Mouse (Mus musculus): ENCODE results near the gene Il1rn. TPM values are rescaled to one million over a fixed set of nuclear protein-coding genes. Genes with fewer than 3 reads are reported as not detected.
A peak's percentile ranks its signal among the peaks of the same experiment; 100 is the strongest.

Il1rn gene
- polyA plus RNA-seq, 1 experiment from 2014 or later, result 19.0 TPM

DNA sequence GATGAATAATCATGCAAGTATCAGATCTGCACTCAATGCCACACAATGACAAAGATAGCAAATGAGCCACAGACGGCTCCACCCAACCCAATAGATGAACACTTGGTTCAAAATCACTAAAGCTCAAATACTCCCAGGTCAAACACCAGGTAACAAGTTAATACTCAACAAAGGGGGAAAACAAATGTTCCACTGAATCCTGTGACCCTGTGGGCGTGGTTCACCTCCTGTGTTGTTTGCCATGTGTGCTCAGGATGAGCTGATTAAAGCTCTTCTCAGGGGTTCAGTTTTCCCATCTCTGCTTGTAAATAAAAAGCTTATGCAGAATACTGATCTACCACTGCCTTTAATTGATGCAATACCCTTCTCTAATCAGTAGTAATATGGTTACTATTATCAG is 14.5 kb downstream of the Il1rn start:
- H3K4me1 ChIP-seq (ENCODE audit: insufficient read depth), result peaks cover 23% of the 10 kb centered on the region
- H3K4me3 ChIP-seq (ENCODE audit: low read depth, low read length), result no peak overlapping the region
- no peak overlapping the region for H3K4me2 ChIP-seq (ENCODE audit: low read depth, low read length)
- ATAC-seq (peak; percentile 82), DNase-seq (peak; percentile 60)
- no peaks in the 10 kb centered on the region for H3K27me3 ChIP-seq (ENCODE audit: insufficient read depth, low read length)
- TF ChIP-seq CTCF (IDR thresholded peaks at IDR 0.05; ENCODE audit: low read depth) (no peak), EP300 (IDR thresholded peaks at IDR 0.05; ENCODE audit: low read depth) (peak; percentile 34; the same call in 1 of the 2 replicates)
- H3K27ac ChIP-seq (ENCODE audit: low read depth), result peak overlapping the region; percentile 70
- H3K9me3 ChIP-seq (ENCODE audit: low read length), result no peaks in the 10 kb centered on the region
- H3K36me3 ChIP-seq (replicated peaks; ENCODE audit: insufficient read depth, low read length), result 0 out of 2 replicates have a peak, but pooled peaks cover 11% of the 10 kb centered on the region
- 46% methylated on average over 2 of the region's 2 CpGs for WGBS (ENCODE audit: insufficient replicate concordance)
- H3K9ac ChIP-seq (replicated peaks), result no peak overlapping the region

DNA sequence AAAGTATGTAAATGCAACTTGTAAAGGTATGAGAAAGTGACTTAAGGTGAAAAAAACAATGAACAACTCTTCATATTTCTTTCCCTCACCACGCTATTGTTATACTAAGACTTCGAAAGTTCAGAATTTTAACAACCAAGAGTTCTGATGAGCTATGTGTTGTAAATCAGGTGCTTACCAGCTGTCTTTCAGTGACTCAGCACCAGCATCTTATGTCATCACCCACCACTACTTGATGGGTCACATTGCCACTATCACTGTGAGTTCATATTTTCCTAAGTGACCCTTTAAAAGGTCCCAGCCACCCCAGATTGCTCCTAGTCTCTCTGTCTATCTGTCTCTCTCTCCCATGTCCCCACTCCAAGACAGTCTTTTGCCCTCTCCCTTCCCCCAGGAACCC is 16.4 kb downstream of the Il1rn start:
- no peak for DNase-seq
- H3K27ac ChIP-seq (ENCODE audit: low read depth), result no peak overlapping the region
- ATAC-seq, result no peak
- H3K4me1 ChIP-seq (ENCODE audit: insufficient read depth), result peaks cover 11% of the 10 kb centered on the region
- TF ChIP-seq CTCF (IDR thresholded peaks at IDR 0.05; ENCODE audit: low read depth) (no peak), EP300 (IDR thresholded peaks at IDR 0.05; ENCODE audit: low read depth) (no peak)
- H3K4me2 ChIP-seq (ENCODE audit: low read depth, low read length), result no peak overlapping the region
- 0 out of 2 replicates have a peak, but pooled peaks cover 10% of the 10 kb centered on the region for H3K36me3 ChIP-seq (replicated peaks; ENCODE audit: insufficient read depth, low read length)
- H3K9me3 ChIP-seq (ENCODE audit: low read length), result no peaks in the 10 kb centered on the region
- WGBS (ENCODE audit: insufficient replicate concordance), result 78% methylated on average over 2 of the region's 2 CpGs
- H3K9ac ChIP-seq (replicated peaks), result no peak overlapping the region
- no peaks in the 10 kb centered on the region for H3K27me3 ChIP-seq (ENCODE audit: insufficient read depth, low read length)
- H3K4me3 ChIP-seq (ENCODE audit: low read depth, low read length), result no peak overlapping the region

DNA sequence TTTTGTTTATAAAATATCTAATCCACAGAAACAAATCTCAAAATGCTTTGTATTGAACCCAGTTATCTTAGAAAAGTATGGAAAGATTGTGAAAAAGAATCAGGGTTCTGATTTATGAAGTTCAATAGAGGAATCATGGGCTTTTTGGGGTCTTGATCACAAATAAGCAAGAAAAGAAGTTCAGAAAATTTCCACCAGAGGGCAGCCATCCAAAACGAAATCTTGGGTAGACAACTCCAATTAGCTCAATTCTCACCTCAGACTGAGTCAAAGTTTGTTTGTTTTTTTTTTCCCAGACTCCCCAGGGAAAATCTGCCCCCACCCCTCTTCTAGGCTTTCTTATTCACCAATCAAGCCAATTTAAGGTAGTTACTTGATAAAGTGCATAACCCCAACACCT is 21.0 kb downstream of the Il1rn start:
- 0% methylated on average over 1 of the region's 1 CpGs for WGBS (ENCODE audit: insufficient replicate concordance)
- H3K9me3 ChIP-seq (ENCODE audit: low read length), result no peaks in the 10 kb centered on the region
- H3K27ac ChIP-seq (ENCODE audit: low read depth), result no peak overlapping the region
- H3K4me2 ChIP-seq (ENCODE audit: low read depth, low read length), result no peak overlapping the region
- TF ChIP-seq CTCF (IDR thresholded peaks at IDR 0.05; ENCODE audit: low read depth) (peak; percentile 57), EP300 (IDR thresholded peaks at IDR 0.05; ENCODE audit: low read depth) (no peak)
- no peaks in the 10 kb centered on the region for H3K27me3 ChIP-seq (ENCODE audit: insufficient read depth, low read length)
- no peaks in the 10 kb centered on the region for H3K36me3 ChIP-seq (replicated peaks; ENCODE audit: insufficient read depth, low read length)
- no peak for ATAC-seq
- H3K4me1 ChIP-seq (ENCODE audit: insufficient read depth), result peaks cover 8% of the 10 kb centered on the region
- DNase-seq, result no peak
- H3K9ac ChIP-seq (replicated peaks), result 0 out of 2 replicates have a peak overlapping the region, but pooled peaks have one; percentile 9
- no peak overlapping the region for H3K4me3 ChIP-seq (ENCODE audit: low read depth, low read length)

DNA sequence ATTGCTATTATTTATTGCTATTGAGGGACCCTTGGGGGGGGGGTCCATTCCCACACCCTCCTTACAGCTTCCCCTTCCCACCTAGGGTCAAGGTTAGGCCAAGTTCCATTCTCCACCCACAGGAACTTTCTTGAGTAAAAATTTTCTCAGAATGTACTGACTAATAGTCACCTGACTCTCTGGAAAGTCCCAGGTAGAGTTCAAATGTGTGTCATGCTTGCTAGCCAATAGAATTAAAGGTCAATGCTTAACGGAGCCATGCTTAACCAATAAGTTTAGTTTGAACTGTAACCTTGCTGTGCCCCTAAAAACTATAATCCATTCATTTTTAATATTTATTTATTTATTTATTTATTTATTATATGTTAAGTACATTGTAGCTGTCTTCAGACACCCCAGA is 22.7 kb downstream of the Il1rn start:
- DNase-seq, result no peak

DNA sequence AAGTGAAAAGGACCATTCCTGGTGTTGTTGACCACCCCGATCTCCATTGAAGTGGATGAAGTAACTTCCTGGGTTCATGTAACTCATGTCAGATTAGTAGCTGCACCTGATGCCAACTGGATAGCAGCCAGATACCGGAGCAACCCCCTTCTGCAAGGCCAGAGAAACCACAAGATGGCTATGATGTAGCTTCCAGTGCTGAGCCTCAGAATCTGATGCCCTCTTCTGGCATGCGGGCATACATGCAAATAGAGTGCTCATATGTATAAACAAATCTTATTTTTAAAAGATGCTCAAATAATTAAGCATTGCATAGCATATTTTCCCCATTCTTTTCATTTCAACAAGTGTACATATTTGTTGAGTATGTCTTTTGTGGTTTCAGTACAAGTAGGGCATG is 27.2 kb downstream of the Il1rn start:
- Histone ChIP-seq H3K27me3 (ENCODE audit: insufficient read depth, low read length) (no peaks in the 10 kb centered on the region), H3K4me3 (ENCODE audit: low read depth, low read length) (no peak overlapping the region), H3K27ac (ENCODE audit: low read depth) (no peak overlapping the region), H3K9me3 (ENCODE audit: low read length) (no peaks in the 10 kb centered on the region), H3K9ac (replicated peaks) (no peak overlapping the region), H3K4me2 (ENCODE audit: low read depth, low read length) (no peak overlapping the region), H3K36me3 (replicated peaks; ENCODE audit: insufficient read depth, low read length) (no peaks in the 10 kb centered on the region), H3K4me1 (ENCODE audit: insufficient read depth) (0 out of 2 replicates have a peak, but pooled peaks cover 2% of the 10 kb centered on the region)
- TF ChIP-seq CTCF (IDR thresholded peaks at IDR 0.05; ENCODE audit: low read depth), result peak; percentile 48
- TF ChIP-seq EP300 (IDR thresholded peaks at IDR 0.05; ENCODE audit: low read depth), result no peak
- 51% methylated on average over 3 of the region's 3 CpGs for WGBS (ENCODE audit: insufficient replicate concordance)
- no peak for DNase-seq
- no peak for ATAC-seq

More for the DNA sequence above, 22.7 kb downstream of the Il1rn start:
- TF ChIP-seq EP300 (IDR thresholded peaks at IDR 0.05; ENCODE audit: low read depth) (no peak), CTCF (IDR thresholded peaks at IDR 0.05; ENCODE audit: low read depth) (no peak)
- no peaks in the 10 kb centered on the region for H3K27me3 ChIP-seq (ENCODE audit: insufficient read depth, low read length)
- no peaks in the 10 kb centered on the region for H3K36me3 ChIP-seq (replicated peaks; ENCODE audit: insufficient read depth, low read length)
- no peaks in the 10 kb centered on the region for H3K9me3 ChIP-seq (ENCODE audit: low read length)
- no peak overlapping the region for H3K9ac ChIP-seq (replicated peaks)
- no peak for ATAC-seq
- WGBS (ENCODE audit: insufficient replicate concordance), result 74% methylated on average over 1 of the region's 1 CpGs
- H3K4me2 ChIP-seq (ENCODE audit: low read depth, low read length), result no peak overlapping the region
- no peak overlapping the region for H3K27ac ChIP-seq (ENCODE audit: low read depth)
- H3K4me3 ChIP-seq (ENCODE audit: low read depth, low read length), result no peak overlapping the region
- peaks cover 8% of the 10 kb centered on the region for H3K4me1 ChIP-seq (ENCODE audit: insufficient read depth)

DNA sequence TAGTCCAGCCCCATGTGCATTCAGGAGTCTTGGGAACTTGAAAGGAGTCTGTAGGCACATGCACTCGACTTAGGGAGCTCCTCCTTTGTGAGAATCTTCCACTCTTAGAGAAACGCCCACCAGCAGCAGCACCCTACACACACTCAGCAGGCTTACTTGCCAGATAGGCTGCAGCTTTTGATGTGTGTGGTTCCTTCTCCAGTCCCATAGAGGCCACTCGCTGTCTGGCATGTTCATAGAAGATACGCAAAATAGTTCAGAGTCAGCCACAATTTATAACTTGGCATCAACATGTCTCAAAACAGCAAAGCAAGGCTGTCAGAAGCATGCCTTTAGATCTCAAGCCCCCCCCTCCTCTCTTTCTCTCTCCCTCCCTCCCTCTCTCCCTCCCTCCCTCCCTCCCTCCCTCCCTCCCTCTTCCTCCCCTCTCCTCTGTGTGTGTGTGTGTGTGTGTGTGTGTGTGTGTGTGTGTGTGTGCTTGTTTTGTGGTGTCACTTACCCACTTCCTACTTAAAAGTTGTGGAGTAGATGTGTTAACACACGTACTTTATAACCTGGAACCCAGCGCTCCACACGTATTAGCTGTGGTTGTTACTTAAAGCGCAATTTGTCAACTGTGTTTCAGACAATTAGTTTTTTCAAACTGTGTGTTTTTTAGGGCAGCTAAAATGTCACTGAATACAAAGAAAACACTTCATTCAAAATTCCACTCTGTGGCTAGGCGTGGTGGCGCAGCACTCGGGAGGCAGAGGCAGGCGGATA is 29.7 kb downstream of the Il1rn start:
- H3K36me3 ChIP-seq (replicated peaks; ENCODE audit: insufficient read depth, low read length), result no peaks in the 10 kb centered on the region
- H3K27ac ChIP-seq (ENCODE audit: low read depth), result no peak overlapping the region
- no peaks in the 10 kb centered on the region for H3K27me3 ChIP-seq (ENCODE audit: insufficient read depth, low read length)
- TF ChIP-seq CTCF (IDR thresholded peaks at IDR 0.05; ENCODE audit: low read depth) (no peak), EP300 (IDR thresholded peaks at IDR 0.05; ENCODE audit: low read depth) (no peak)
- no peak overlapping the region for H3K4me2 ChIP-seq (ENCODE audit: low read depth, low read length)
- peak; percentile 9 for DNase-seq
- H3K4me1 ChIP-seq (ENCODE audit: insufficient read depth), result 0 out of 2 replicates have a peak, but pooled peaks cover 2% of the 10 kb centered on the region
- 53% methylated on average over 12 of the region's 12 CpGs for WGBS (ENCODE audit: insufficient replicate concordance)
- no peak for ATAC-seq
- no peak overlapping the region for H3K4me3 ChIP-seq (ENCODE audit: low read depth, low read length)
- no peak overlapping the region for H3K9ac ChIP-seq (replicated peaks)
- H3K9me3 ChIP-seq (ENCODE audit: low read length), result no peaks in the 10 kb centered on the region
